Mouse (Mus musculus) neural tube, embryonic 13.5 days (tissue): ENCODE results near the gene March4. TPM values are rescaled to one million over a fixed set of nuclear protein-coding genes. Genes with fewer than 3 reads are reported as not detected.

ENCODE experiments used
- ATAC-seq: fragments of 200-750 bp; cut with Nextera tagmentation; 2 replicates; pipeline ENCODE4 v1.8.0; 2017; ENCODE audit warnings: low read depth, mild to moderate bottlenecking, moderate TSS enrichment, moderate library complexity
- H3K27ac ChIP-seq: fragments of 300-500 bp; sonication (generic); replicated peaks from 2 replicates; pipeline ENCODE4 v1.5.1; 2015; ENCODE audit warnings: moderate library complexity, mild to moderate bottlenecking, inconsistent platforms
- H3K27me3 ChIP-seq: fragments of 300-500 bp; sonication (generic); 2 replicates; pipeline ENCODE4 v1.6.1; 2015; ENCODE audit warnings: mild to moderate bottlenecking, inconsistent platforms
- H3K36me3 ChIP-seq: fragments of 300-500 bp; sonication (generic); 2 replicates; pipeline ENCODE4 v1.6.1; 2015; ENCODE audit warnings: mild to moderate bottlenecking, inconsistent platforms
- H3K4me1 ChIP-seq: fragments of 300-500 bp; sonication (generic); replicated peaks from 2 replicates; pipeline ENCODE4 v1.6.1; 2015; ENCODE audit warnings: inconsistent platforms
- H3K4me2 ChIP-seq: fragments of 300-500 bp; sonication (generic); 2 replicates; pipeline ENCODE4 v1.6.1; 2015; ENCODE audit warnings: inconsistent platforms, mild to moderate bottlenecking, moderate library complexity
- H3K4me3 ChIP-seq: fragments of 300-500 bp; sonication (generic); 2 replicates; pipeline ENCODE4 v1.5.1; 2015; ENCODE audit warnings: mild to moderate bottlenecking, inconsistent platforms
- H3K9ac ChIP-seq: fragments of 300-500 bp; sonication (generic); 2 replicates; pipeline ENCODE4 v1.6.1; 2015; ENCODE audit warnings: moderate library complexity, mild to moderate bottlenecking, inconsistent platforms
- H3K9me3 ChIP-seq: fragments of 300-500 bp; sonication (generic); 2 replicates; pipeline ENCODE4 v1.6.1; 2016; ENCODE audit warnings: inconsistent platforms
- WGBS: fragments of 180-500 bp; shearing (Covaris S2); methylation state at CpG from one replicate; pipeline ENCODE4 v1.1.7; 2015; 5-methylcytosine and 5-hydroxymethylcytosine counted together
- polyA plus RNA-seq: library from polyadenylated mRNA; unstranded; fragments of >200 nt; fragmentation: Nextera tagmentation; extraction: Ambion mirVana; gene quantifications from 2 replicates; pipeline ENCODE4 v1.2.1, GENCODE M21; 2015

The March4 gene
- polyA plus RNA-seq, 1 experiment from 2014 or later: 7.8 TPM

- Histone ChIP-seq H3K9ac (no peak overlapping the region), H3K27ac (no peak overlapping the region), H3K4me2 (no peak overlapping the region), H3K9me3 (no peaks in the 10 kb centered on the region), H3K4me3 (no peak overlapping the region), H3K36me3 (no peaks in the 10 kb centered on the region), H3K4me1 (no peaks in the 10 kb centered on the region), H3K27me3 (no peaks in the 10 kb centered on the region)
- no peak for ATAC-seq
- 70% methylated on average over 6 of the region's 6 CpGs for WGBS
Measured at GRCm38 (mm10) chr1:72523601-72524000, 13.1 kb downstream of the March4 start.

GRCm38 (mm10) chr1:72510778-72511520, 25.8 kb downstream of the March4 start:
- no peak overlapping the region for H3K9ac ChIP-seq
- peak; percentile 19; the same call in 1 of the 2 replicates for ATAC-seq
- H3K27ac ChIP-seq: peak overlapping the region; percentile 33; the same call in 1 of the 2 replicates
- peaks cover 19% of the 10 kb centered on the region for H3K4me1 ChIP-seq
- no peak overlapping the region for H3K4me3 ChIP-seq
- H3K36me3 ChIP-seq: no peaks in the 10 kb centered on the region
- H3K4me2 ChIP-seq: no peak overlapping the region
- H3K27me3 ChIP-seq: no peaks in the 10 kb centered on the region
- 73% methylated on average over 7 of the region's 7 CpGs for WGBS
- H3K9me3 ChIP-seq: no peaks in the 10 kb centered on the region

GRCm38 (mm10) chr1:72509551-72509950, 27.2 kb downstream of the March4 start:
- Histone ChIP-seq H3K9me3 (no peaks in the 10 kb centered on the region), H3K4me2 (no peak overlapping the region), H3K4me1 (peaks cover 30% of the 10 kb centered on the region), H3K4me3 (no peak overlapping the region), H3K27me3 (no peaks in the 10 kb centered on the region), H3K36me3 (no peaks in the 10 kb centered on the region), H3K9ac (no peak overlapping the region), H3K27ac (no peak overlapping the region)
- 83% methylated on average over 4 of the region's 4 CpGs for WGBS
- no peak for ATAC-seq

GRCm38 (mm10) chr1:72507670-72508069, 29.1 kb downstream of the March4 start:
- H3K27me3 ChIP-seq: no peaks in the 10 kb centered on the region
- H3K4me3 ChIP-seq: no peak overlapping the region
- H3K36me3 ChIP-seq: no peaks in the 10 kb centered on the region
- no peak overlapping the region for H3K27ac ChIP-seq
- H3K4me2 ChIP-seq: no peak overlapping the region
- H3K9me3 ChIP-seq: no peaks in the 10 kb centered on the region
- H3K9ac ChIP-seq: no peak overlapping the region
- peaks cover 30% of the 10 kb centered on the region for H3K4me1 ChIP-seq
- ATAC-seq: no peak
- WGBS: 77% methylated on average over 2 of the region's 2 CpGs

GRCm38 (mm10) chr1:72506202-72506601, 30.5 kb downstream of the March4 start:
- Histone ChIP-seq H3K4me3 (no peak overlapping the region), H3K9me3 (no peaks in the 10 kb centered on the region), H3K4me1 (peaks cover 28% of the 10 kb centered on the region), H3K4me2 (no peak overlapping the region), H3K9ac (no peak overlapping the region), H3K36me3 (no peaks in the 10 kb centered on the region), H3K27ac (no peak overlapping the region), H3K27me3 (no peaks in the 10 kb centered on the region)
- WGBS: 33% methylated on average over 10 of the region's 10 CpGs
- no peak for ATAC-seq

- WGBS: 94% methylated on average over 5 of the region's 5 CpGs
- H3K4me2 ChIP-seq: no peak overlapping the region
- H3K9me3 ChIP-seq: no peaks in the 10 kb centered on the region
- no peak overlapping the region for H3K27ac ChIP-seq
- H3K9ac ChIP-seq: no peak overlapping the region
- H3K4me1 ChIP-seq: no peaks in the 10 kb centered on the region
- H3K27me3 ChIP-seq: no peaks in the 10 kb centered on the region
- H3K36me3 ChIP-seq: no peaks in the 10 kb centered on the region
- no peak overlapping the region for H3K4me3 ChIP-seq
- no peak for ATAC-seq
Measured at GRCm38 (mm10) chr1:72497609-72498008, 39.1 kb downstream of the March4 start.

- Histone ChIP-seq H3K4me1 (peaks cover 12% of the 10 kb centered on the region), H3K4me3 (no peak overlapping the region), H3K27me3 (no peaks in the 10 kb centered on the region), H3K4me2 (no peak overlapping the region), H3K27ac (no peak overlapping the region), H3K36me3 (no peaks in the 10 kb centered on the region), H3K9ac (no peak overlapping the region), H3K9me3 (no peaks in the 10 kb centered on the region)
- no peak for ATAC-seq
- 82% methylated on average over 3 of the region's 3 CpGs for WGBS
Measured at GRCm38 (mm10) chr1:72493454-72493853, 43.3 kb downstream of the March4 start.

- Histone ChIP-seq H3K4me3 (no peak overlapping the region), H3K4me1 (peaks cover 12% of the 10 kb centered on the region), H3K9me3 (no peaks in the 10 kb centered on the region), H3K36me3 (no peaks in the 10 kb centered on the region), H3K9ac (no peak overlapping the region), H3K4me2 (no peak overlapping the region), H3K27ac (no peak overlapping the region), H3K27me3 (no peaks in the 10 kb centered on the region)
- ATAC-seq: no peak
- 84% methylated on average over 10 of the region's 10 CpGs for WGBS
Measured at GRCm38 (mm10) chr1:72492666-72493065, 44.1 kb downstream of the March4 start.

GRCm38 (mm10) chr1:72491307-72491706, 45.4 kb downstream of the March4 start:
- no peaks in the 10 kb centered on the region for H3K27me3 ChIP-seq
- 75% methylated on average over 5 of the region's 5 CpGs for WGBS
- H3K9me3 ChIP-seq: no peaks in the 10 kb centered on the region
- H3K27ac ChIP-seq: no peak overlapping the region
- no peak for ATAC-seq
- peaks cover 12% of the 10 kb centered on the region for H3K4me1 ChIP-seq
- H3K4me3 ChIP-seq: no peak overlapping the region
- no peak overlapping the region for H3K9ac ChIP-seq
- H3K36me3 ChIP-seq: no peaks in the 10 kb centered on the region
- no peak overlapping the region for H3K4me2 ChIP-seq

- no peaks in the 10 kb centered on the region for H3K27me3 ChIP-seq
- no peak for ATAC-seq
- H3K4me3 ChIP-seq: no peak overlapping the region
- H3K27ac ChIP-seq: no peak overlapping the region
- 78% methylated on average over 3 of the region's 3 CpGs for WGBS
- no peak overlapping the region for H3K9ac ChIP-seq
- no peaks in the 10 kb centered on the region for H3K9me3 ChIP-seq
- no peak overlapping the region for H3K4me2 ChIP-seq
- H3K36me3 ChIP-seq: no peaks in the 10 kb centered on the region
- H3K4me1 ChIP-seq: peaks cover 12% of the 10 kb centered on the region
Measured at GRCm38 (mm10) chr1:72490801-72491200, 45.9 kb downstream of the March4 start.

GRCm38 (mm10) chr1:72490193-72490592, 46.5 kb downstream of the March4 start:
- H3K27ac ChIP-seq: no peak overlapping the region
- no peak overlapping the region for H3K4me2 ChIP-seq
- H3K4me1 ChIP-seq: peaks cover 12% of the 10 kb centered on the region
- H3K4me3 ChIP-seq: no peak overlapping the region
- H3K9ac ChIP-seq: no peak overlapping the region
- no peaks in the 10 kb centered on the region for H3K36me3 ChIP-seq
- WGBS: 17% methylated on average over 8 of the region's 8 CpGs
- no peak for ATAC-seq
- no peaks in the 10 kb centered on the region for H3K27me3 ChIP-seq
- no peaks in the 10 kb centered on the region for H3K9me3 ChIP-seq

GRCm38 (mm10) chr1:72476594-72476993, 60.1 kb downstream of the March4 start:
- WGBS: 86% methylated on average over 2 of the region's 2 CpGs
- no peak overlapping the region for H3K4me2 ChIP-seq
- no peak for ATAC-seq

GRCm38 (mm10) chr1:72469075-72469474, 67.7 kb downstream of the March4 start:
- no peaks in the 10 kb centered on the region for H3K9me3 ChIP-seq
- H3K27ac ChIP-seq: peak overlapping the region; percentile 7; the same call in 1 of the 2 replicates
- 69% methylated on average over 2 of the region's 2 CpGs for WGBS
- ATAC-seq: no peak
- H3K4me2 ChIP-seq: no peak overlapping the region
- no peaks in the 10 kb centered on the region for H3K36me3 ChIP-seq
- no peak overlapping the region for H3K9ac ChIP-seq
- no peaks in the 10 kb centered on the region for H3K27me3 ChIP-seq
- H3K4me1 ChIP-seq: peaks cover 4% of the 10 kb centered on the region; the same call in 1 of the 2 replicates
- no peak overlapping the region for H3K4me3 ChIP-seq

More at GRCm38 (mm10) chr1:72476594-72476993, 60.1 kb downstream of the March4 start:
- Histone ChIP-seq H3K9me3 (no peaks in the 10 kb centered on the region), H3K4me1 (no peaks in the 10 kb centered on the region), H3K9ac (no peak overlapping the region), H3K36me3 (no peaks in the 10 kb centered on the region), H3K4me3 (no peak overlapping the region), H3K27me3 (no peaks in the 10 kb centered on the region), H3K27ac (no peak overlapping the region)
